8 mouse cellular contexts compared by ENCODE assay signal in the genomic region with DNA sequence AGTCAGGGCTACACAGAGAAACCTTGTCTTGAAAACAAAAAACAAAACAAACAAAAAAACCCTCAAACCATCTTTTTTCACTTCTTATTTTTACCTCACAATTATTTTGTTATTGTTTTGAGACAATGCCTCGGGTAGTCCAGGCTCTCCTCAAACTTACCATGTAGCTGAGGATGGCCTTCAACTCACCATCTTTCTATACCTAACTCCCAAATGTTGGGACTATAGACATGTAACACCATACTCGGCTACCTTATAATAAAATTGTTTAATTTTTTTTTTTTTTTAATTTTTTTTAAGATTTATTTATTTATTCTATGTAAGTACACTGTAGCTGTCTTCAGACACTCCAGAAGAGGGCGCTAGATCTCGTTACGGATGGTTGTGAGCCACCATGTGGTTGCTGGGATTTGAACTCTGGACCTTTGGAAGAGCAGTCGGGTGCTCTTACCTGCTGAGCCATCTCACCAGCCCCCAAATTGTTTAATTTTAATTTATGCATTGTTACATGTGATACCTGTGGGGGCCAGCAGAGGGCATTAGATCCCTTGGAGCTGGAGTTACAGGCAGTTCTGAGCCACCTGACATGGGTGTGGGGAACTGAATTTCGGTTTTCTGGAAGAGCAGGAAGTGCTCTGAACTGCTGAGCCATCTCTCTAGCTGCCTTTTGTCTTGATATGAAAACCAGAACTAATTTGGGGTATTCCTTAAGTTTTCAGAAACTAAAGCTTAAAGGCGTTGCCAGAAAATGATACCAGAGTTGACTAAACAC. TPM values are rescaled to one million over a fixed set of nuclear protein-coding genes. Genes with fewer than 3 reads are reported as not detected.
DNase-seq lines count a peak whose midpoint lies in the region; ATAC-seq lines count a peak whose summit lies in the region.

No protein-coding gene starts in this region.

- H3K9me3 ChIP-seq in hindbrain, embryonic 11.5 days (ENCODE audit: control insufficient read depth, low read length), result no peaks in the 10 kb centered on the region
- H3K9me3 ChIP-seq in hindbrain, embryonic 13.5 days, result no peaks in the 10 kb centered on the region
- no peaks in the 10 kb centered on the region for H3K9me3 ChIP-seq in embryonic facial prominence, embryonic 14.5 days (ENCODE audit: control insufficient read depth, low read length)

- no peak for ATAC-seq in hindbrain, embryonic 11.5 days (ENCODE audit: low FRiP score)
- no peak for ATAC-seq in hindbrain, embryonic 13.5 days (ENCODE audit: low FRiP score)
- peak; percentile 68; the same call in 1 of the 2 replicates for ATAC-seq in embryonic facial prominence, embryonic 14.5 days (ENCODE audit: low read depth)

- intact Hi-C loops in heart, postnatal 14 days (cut with DNase I), result loop anchor here (2.0 to 5.0 kb wide), 2 partner anchors 160 to 285 kb away; no protein-coding TSS in a partner anchor

- H3K4me1 ChIP-seq in hindbrain, embryonic 11.5 days (replicated peaks; ENCODE audit: control insufficient read depth, insufficient read depth, low read length), result no peaks in the 10 kb centered on the region
- H3K4me1 ChIP-seq in hindbrain, embryonic 13.5 days (replicated peaks), result peaks cover 2% of the 10 kb centered on the region
- H3K4me1 ChIP-seq in embryonic facial prominence, embryonic 14.5 days (ENCODE audit: control insufficient read depth, insufficient read depth, low read length), result 0 out of 2 replicates have a peak, but pooled peaks cover 1% of the 10 kb centered on the region

- H3K4me2 ChIP-seq in hindbrain, embryonic 11.5 days (replicated peaks; ENCODE audit: low read depth, low read length), result no peak overlapping the region
- no peak overlapping the region for H3K4me2 ChIP-seq in hindbrain, embryonic 13.5 days
- H3K4me2 ChIP-seq in embryonic facial prominence, embryonic 14.5 days (ENCODE audit: low read depth, low read length), result no peak overlapping the region

- 41% methylated on average over 7 of the region's 8 CpGs for WGBS in hindbrain, embryonic 11.5 days
- WGBS in hindbrain, embryonic 13.5 days, result 44% methylated on average over 8 of the region's 8 CpGs
- 48% methylated on average over 6 of the region's 8 CpGs for WGBS in embryonic facial prominence, embryonic 14.5 days

- H3K4me3 ChIP-seq in hindbrain, embryonic 11.5 days (ENCODE audit: low read depth, low read length), result no peak overlapping the region
- no peak overlapping the region for H3K4me3 ChIP-seq in hindbrain, embryonic 13.5 days
- no peak overlapping the region for H3K4me3 ChIP-seq in embryonic facial prominence, embryonic 14.5 days (ENCODE audit: low read depth, low read length)

- peak; percentile 73 for DNase-seq in hindbrain, embryonic 11.5 days (ENCODE audit: low spot score)
- DNase-seq in adrenal gland, postnatal 14 days, result peak; percentile 75
- peak; percentile 56 for DNase-seq in embryonic facial prominence, embryonic 14.5 days (ENCODE audit: low spot score)
- peak; percentile 58 to 78 for DNase-seq in heart, postnatal 14 days
- peak; percentile 64 to 68 for DNase-seq in layer of hippocampus, postnatal 10 days (ENCODE audit: low spot score in 2 of 2)
- peak; percentile 39 to 75 for DNase-seq in lung, postnatal 4 days
- peak; percentile 65 to 85 for DNase-seq in spleen, postnatal 4 days (ENCODE audit: low spot score in 2 of 2)

- H3K27me3 ChIP-seq in hindbrain, embryonic 11.5 days (ENCODE audit: control insufficient read depth, insufficient read depth, low read length), result no peaks in the 10 kb centered on the region
- no peaks in the 10 kb centered on the region for H3K27me3 ChIP-seq in hindbrain, embryonic 13.5 days
- H3K27me3 ChIP-seq in embryonic facial prominence, embryonic 14.5 days (replicated peaks; ENCODE audit: control insufficient read depth, insufficient read depth, low read length), result no peaks in the 10 kb centered on the region

- H3K36me3 ChIP-seq in hindbrain, embryonic 11.5 days (ENCODE audit: control insufficient read depth, insufficient read depth, low read length), result 0 out of 2 replicates have a peak, but pooled peaks cover 3% of the 10 kb centered on the region
- H3K36me3 ChIP-seq in hindbrain, embryonic 13.5 days, result peaks cover 44% of the 10 kb centered on the region
- H3K36me3 ChIP-seq in embryonic facial prominence, embryonic 14.5 days (ENCODE audit: control insufficient read depth, insufficient read depth, low read length), result peaks cover 52% of the 10 kb centered on the region

- H3K9ac ChIP-seq in hindbrain, embryonic 11.5 days (ENCODE audit: low read depth, low read length), result no peak overlapping the region
- H3K9ac ChIP-seq in hindbrain, embryonic 13.5 days, result no peak overlapping the region
- H3K9ac ChIP-seq in embryonic facial prominence, embryonic 14.5 days (ENCODE audit: low read depth, low read length), result no peak overlapping the region

- H3K27ac ChIP-seq in hindbrain, embryonic 11.5 days (ENCODE audit: low read depth, low read length), result no peak overlapping the region
- no peak overlapping the region for H3K27ac ChIP-seq in hindbrain, embryonic 13.5 days
- no peak overlapping the region for H3K27ac ChIP-seq in embryonic facial prominence, embryonic 14.5 days (replicated peaks; ENCODE audit: low read depth, low read length)

RNA-seq across cellular contexts. Expression of a gene that starts 6.3 kb away (rescaled TPM):
- 22.2 and 24.5 TPM in 2 replicates for polyA plus RNA-seq in hindbrain, embryonic 11.5 days (2014; fragmentation: Nextera tagmentation; extraction: Ambion mirVana)
- polyA plus RNA-seq in hindbrain, embryonic 13.5 days (2015; fragmentation: Nextera tagmentation; extraction: Ambion mirVana), result 10.7 and 13.3 TPM in 2 replicates
- 4.1 and 4.6 TPM in 2 replicates for total RNA-seq in adrenal gland, postnatal 14 days (2021)
- 13.3 and 13.4 TPM in 2 replicates for polyA plus RNA-seq in embryonic facial prominence, embryonic 14.5 days (2014; fragmentation: Nextera tagmentation; extraction: Ambion mirVana)
- total RNA-seq in heart, postnatal 14 days (2021), result 1 to 10 TPM; 1.7 to 2.1 TPM
- total RNA-seq in layer of hippocampus, postnatal 10 days (2021), result 1 to 10 TPM; 5.0 to 6.2 TPM

RNA-seq across cellular contexts. Expression of a gene that starts 6.4 kb away (rescaled TPM):
- 22.5 and 26.8 TPM in 2 replicates for polyA plus RNA-seq in hindbrain, embryonic 11.5 days (2014; fragmentation: Nextera tagmentation; extraction: Ambion mirVana)
- polyA plus RNA-seq in hindbrain, embryonic 13.5 days (2015; fragmentation: Nextera tagmentation; extraction: Ambion mirVana), result 25.3 and 27.7 TPM in 2 replicates
- 15.4 and 16.5 TPM in 2 replicates for total RNA-seq in adrenal gland, postnatal 14 days (2021)
- 20.4 and 21.8 TPM in 2 replicates for polyA plus RNA-seq in embryonic facial prominence, embryonic 14.5 days (2014; fragmentation: Nextera tagmentation; extraction: Ambion mirVana)
- 10 to 100 TPM; 13.2 to 18.6 TPM for total RNA-seq in heart, postnatal 14 days (2021)
- total RNA-seq in layer of hippocampus, postnatal 10 days (2021), result 10 to 100 TPM; 24.0 to 25.9 TPM

RNA-seq across cellular contexts. Expression of a gene that starts 8.6 kb away (rescaled TPM):
- polyA plus RNA-seq in hindbrain, embryonic 11.5 days (2014; fragmentation: Nextera tagmentation; extraction: Ambion mirVana), result 2.1 TPM in 2 replicates
- 3.0 and 3.4 TPM in 2 replicates for polyA plus RNA-seq in hindbrain, embryonic 13.5 days (2015; fragmentation: Nextera tagmentation; extraction: Ambion mirVana)
- total RNA-seq in adrenal gland, postnatal 14 days (2021), result 0.64 and 0.70 TPM in 2 replicates
- 0.79 and 0.89 TPM in 2 replicates for polyA plus RNA-seq in embryonic facial prominence, embryonic 14.5 days (2014; fragmentation: Nextera tagmentation; extraction: Ambion mirVana)
- under 1 TPM; 0.56 to 0.76 TPM for total RNA-seq in heart, postnatal 14 days (2021)
- 1 to 10 TPM; 2.9 to 3.5 TPM for total RNA-seq in layer of hippocampus, postnatal 10 days (2021)

RNA-seq across cellular contexts. Expression of a gene that starts 38.3 kb away (rescaled TPM):
- 1,766 and 1,778 TPM in 2 replicates for polyA plus RNA-seq in hindbrain, embryonic 11.5 days (2014; fragmentation: Nextera tagmentation; extraction: Ambion mirVana)
- 1,291 and 1,358 TPM in 2 replicates for polyA plus RNA-seq in hindbrain, embryonic 13.5 days (2015; fragmentation: Nextera tagmentation; extraction: Ambion mirVana)
- 1,105 and 1,295 TPM in 2 replicates for total RNA-seq in adrenal gland, postnatal 14 days (2021)
- 2,245 and 2,432 TPM in 2 replicates for polyA plus RNA-seq in embryonic facial prominence, embryonic 14.5 days (2014; fragmentation: Nextera tagmentation; extraction: Ambion mirVana)
- total RNA-seq in heart, postnatal 14 days (2021), result 100 to 1,000 TPM; 618 to 675 TPM
- total RNA-seq in layer of hippocampus, postnatal 10 days (2021), result 100 to 1,000 TPM; 566 to 632 TPM
